Mouse (Mus musculus) bone marrow macrophage, adult 2 months (primary cell): ENCODE results near the gene Nlrp14.

Source experiments
- CTCF ChIP-seq: IDR thresholded peaks from 2 replicates; pipeline ENCODE4 v1.5.1; 2012; ENCODE audit warnings: low read depth, mild to moderate bottlenecking, low read length, moderate library complexity
- POLR2A ChIP-seq: IDR thresholded peaks from 2 replicates; pipeline ENCODE4 v1.6.1; 2012; ENCODE audit warnings: mild to moderate bottlenecking, low read depth, low read length, borderline replicate concordance

- TF ChIP-seq CTCF (no peak), POLR2A (no peak)
These were observed 50.1 kb downstream of the Nlrp14 start for GRCm38 (mm10) chr7:107216845-107217244.
